Mouse (Mus musculus) liver, adult 10 weeks (tissue): ENCODE measurements around the gene Ablim2. TPM values are rescaled to one million over a fixed set of nuclear protein-coding genes. Genes with fewer than 3 reads are reported as not detected.

Experiments used
- polyA plus RNA-seq: library from polyadenylated mRNA; stranded (reverse); fragments of 350-450 nt; fragmentation: Illumina TruSeq; extraction: RNeasy Lipid Tissue Mini Kit (QIAGEN cat#74804); gene quantifications from one replicate; pipeline ENCODE4 v1.2.3, GENCODE M21; 2014; ENCODE audit warnings: low read depth, low replicate concordance

The Ablim2 gene
- 0.21 TPM for polyA plus RNA-seq

DNA sequence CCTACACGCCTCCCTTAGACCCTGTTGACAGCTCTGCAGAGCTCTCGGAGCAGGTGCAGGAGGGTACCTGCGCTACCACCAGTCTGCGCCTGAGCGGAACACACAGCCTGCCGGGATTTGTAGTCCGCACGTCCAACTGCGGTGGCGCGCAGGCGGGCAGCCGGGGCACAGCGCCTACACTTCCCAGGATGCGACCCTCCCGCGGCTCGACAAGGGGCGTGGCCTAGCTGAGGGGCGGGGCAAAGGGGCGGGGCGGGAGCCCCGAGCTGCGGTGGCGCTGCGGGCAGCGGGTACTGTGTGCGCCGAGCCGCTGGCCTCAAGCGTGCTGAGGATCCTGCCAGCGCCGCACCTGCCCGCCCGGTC is at the start of gene Ablim2:
Gene Ablim2 (plus strand): TSS at position 242 of the 363 bp plus-strand sequence.

GRCm38 (mm10) chr5:35739536-35740278 is 18.0 kb upstream of the Ablim2 start, which contains the start of gene Sh3tc1:
TSS of gene Sh3tc1 (minus strand) at chr5:35739987.

DNA sequence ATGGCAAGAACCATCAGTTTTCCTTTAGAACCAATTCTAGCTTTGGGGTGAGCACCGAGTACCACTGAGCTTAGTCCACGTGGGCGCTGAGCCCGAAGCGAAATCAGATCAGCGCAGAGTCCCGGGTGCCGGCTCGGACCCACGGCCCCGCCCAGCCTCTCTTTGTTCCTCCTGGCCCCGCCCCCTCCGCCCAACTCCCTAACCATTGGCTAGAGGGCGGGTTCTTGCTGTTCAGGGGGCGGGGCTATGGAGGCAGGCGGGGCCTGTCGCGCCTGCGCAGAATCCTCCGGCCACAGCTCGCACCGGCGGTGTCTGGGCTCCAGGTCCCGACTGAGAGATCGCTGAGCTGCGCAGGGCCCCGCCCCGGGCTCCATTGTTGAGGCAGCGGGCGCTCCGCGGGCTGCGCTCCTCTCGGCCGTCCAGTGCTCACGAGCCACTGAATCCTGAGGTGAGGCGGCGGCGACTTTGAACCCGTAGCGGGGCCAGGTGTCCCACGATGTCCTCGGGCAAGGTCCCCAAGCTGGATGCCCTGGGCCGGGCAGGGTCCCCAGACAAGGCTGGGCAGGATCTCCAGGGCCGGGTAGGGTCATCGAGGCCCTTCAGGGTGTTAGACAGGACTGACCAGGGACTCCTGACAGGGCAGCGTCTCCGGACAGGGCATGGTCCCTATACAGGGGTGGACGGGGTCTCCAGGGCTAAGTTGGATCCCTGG is 135.6 kb downstream of the Ablim2 start, which contains the start of gene Afap1:
Gene Afap1 (plus strand): TSS at position 227 of the 712 bp plus-strand sequence.

Other genes with a start within 250 kb of the Ablim2 start
- gene Cpz, start 232.2 kb upstream of the Ablim2 start, polyA plus RNA-seq, result not detected
- gene Trmt44, start 182.8 kb upstream of the Ablim2 start, polyA plus RNA-seq, result 0.42 TPM
- gene Acox3, start 174.8 kb upstream of the Ablim2 start, polyA plus RNA-seq, result 8.5 TPM
- gene Htra3, start 78.1 kb upstream of the Ablim2 start, polyA plus RNA-seq, result not detected
- 0.13 TPM for gene Sh3tc1, start 17.9 kb upstream of the Ablim2 start, polyA plus RNA-seq
- 0.42 TPM for gene Afap1, start 135.4 kb downstream of the Ablim2 start, polyA plus RNA-seq